Mouse (Mus musculus) hindbrain, embryonic 14.5 days (tissue): ENCODE measurements around the gene Sec14l1. TPM values are rescaled to one million over a fixed set of nuclear protein-coding genes. Genes with fewer than 3 reads are reported as not detected.

Source experiments
- ATAC-seq: fragments of 200-750 bp; cut with Nextera tagmentation; 2 replicates; pipeline ENCODE4 v1.8.0; 2017; ENCODE audit warnings: moderate number of reproducible peaks, mild to moderate bottlenecking, moderate TSS enrichment, moderate library complexity; ENCODE audit not compliant: low FRiP score
- DNase-seq: peaks from one replicate; pipeline ENCODE4 v3.0.0-alpha.2; 2015; ENCODE audit warnings: low spot score
- H3K27ac ChIP-seq: fragments of 300-500 bp; sonication (generic); 2 replicates; pipeline ENCODE4 v1.5.1; 2014; ENCODE audit warnings: mild to moderate bottlenecking, moderate library complexity
- H3K27me3 ChIP-seq: fragments of 300-500 bp; sonication (generic); 2 replicates; pipeline ENCODE4 v1.6.1; 2014; ENCODE audit warnings: mild to moderate bottlenecking, low read length, mixed read lengths; ENCODE audit not compliant: control insufficient read depth, insufficient read depth
- H3K36me3 ChIP-seq: fragments of 300-500 bp; sonication (generic); replicated peaks from 2 replicates; pipeline ENCODE4 v1.6.1; 2014; ENCODE audit not compliant: control insufficient read depth, insufficient read depth
- H3K4me1 ChIP-seq: fragments of 300-500 bp; sonication (generic); replicated peaks from 2 replicates; pipeline ENCODE4 v1.6.1; 2014; ENCODE audit warnings: antibody characterized with exemption, low read length, mixed read lengths; ENCODE audit not compliant: control insufficient read depth, insufficient read depth
- H3K4me2 ChIP-seq: fragments of 300-500 bp; sonication (generic); replicated peaks from 2 replicates; pipeline ENCODE4 v1.6.1; 2014; ENCODE audit warnings: mild to moderate bottlenecking, moderate library complexity
- H3K4me3 ChIP-seq: fragments of 300-500 bp; sonication (generic); replicated peaks from 2 replicates; pipeline ENCODE4 v1.5.1; 2014; ENCODE audit warnings: mild to moderate bottlenecking, low read length
- H3K9ac ChIP-seq: fragments of 300-500 bp; sonication (generic); 2 replicates; pipeline ENCODE4 v1.6.1; 2014
- H3K9me3 ChIP-seq: fragments of 300-500 bp; sonication (generic); 2 replicates; pipeline ENCODE4 v1.6.1; 2016; ENCODE audit warnings: low read length; ENCODE audit not compliant: control insufficient read depth
- WGBS: fragments of 180-500 bp; shearing (Covaris S2); extraction: QIAGEN DNeasy Blood & Tissue Kit; methylation state at CpG from one replicate; pipeline ENCODE4 v1.1.7; 2014; 5-methylcytosine and 5-hydroxymethylcytosine counted together
- polyA plus RNA-seq: library from polyadenylated mRNA; unstranded; fragments of >200 nt; fragmentation: Nextera tagmentation; extraction: Ambion mirVana; gene quantifications from 2 replicates; pipeline ENCODE4 v1.2.1, GENCODE M21; 2014

Gene Sec14l1
- polyA plus RNA-seq, 1 experiment from 2014 or later, result 41.9 TPM

DNA sequence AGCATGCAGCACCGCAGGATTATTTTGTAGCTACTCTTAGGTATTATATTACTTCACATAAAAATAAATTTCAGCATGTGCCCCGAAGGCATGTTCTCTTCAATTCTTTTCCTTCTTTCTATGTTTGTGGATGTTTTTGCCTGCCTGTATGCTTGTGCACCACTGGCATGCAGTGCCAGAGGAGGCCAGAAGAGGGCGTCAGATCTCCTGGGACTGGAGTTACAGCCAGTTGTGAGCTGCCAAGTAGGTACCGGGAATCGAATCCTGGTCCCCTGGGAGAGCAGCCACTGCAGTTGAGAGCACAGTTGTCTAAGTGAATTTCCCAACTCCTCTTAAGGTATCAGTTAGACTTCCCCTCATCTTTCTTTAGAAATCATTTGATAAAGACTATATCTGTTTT is 1.6 kb upstream of the Sec14l1 start:
- H3K27ac ChIP-seq, result no peak overlapping the region

DNA sequence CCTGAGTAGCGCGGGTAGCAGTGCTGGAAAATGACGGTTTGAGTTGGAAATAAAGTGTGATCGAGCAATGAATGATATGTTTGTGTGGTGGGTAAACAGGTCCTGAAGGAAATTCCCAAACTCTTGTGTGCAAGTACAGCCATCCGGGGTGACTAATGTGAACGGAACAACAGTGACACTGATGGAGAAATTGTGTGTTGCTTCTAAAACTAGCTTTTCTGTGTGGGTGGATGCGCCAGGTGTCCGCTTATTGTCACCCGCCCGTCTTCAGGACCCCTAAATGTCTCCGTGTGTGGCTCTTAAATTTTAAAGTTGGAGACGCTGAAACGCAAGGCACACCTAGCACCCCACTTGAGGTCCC is 757 bp upstream of the Sec14l1 start:
- Histone ChIP-seq H3K4me1 (peaks cover 35% of the 10 kb centered on the region), H3K9ac (peak overlapping the region; percentile 61), H3K36me3 (peaks cover 4% of the 10 kb centered on the region; the same call in 1 of the 2 replicates), H3K9me3 (no peaks in the 10 kb centered on the region), H3K27ac (peak overlapping the region; percentile 95), H3K4me3 (peak overlapping the region; percentile 91), H3K27me3 (no peaks in the 10 kb centered on the region), H3K4me2 (peak overlapping the region; percentile 53)
- ATAC-seq (no peak), DNase-seq (no peak)
- WGBS, result 50% methylated on average over 13 of the region's 13 CpGs

More for the DNA sequence above, 1.6 kb upstream of the Sec14l1 start:
- ATAC-seq (no peak), DNase-seq (no peak)
- peaks cover 26% of the 10 kb centered on the region for H3K4me1 ChIP-seq
- no peak overlapping the region for H3K9ac ChIP-seq
- WGBS, result 93% methylated on average over 5 of the region's 5 CpGs
- no peak overlapping the region for H3K4me2 ChIP-seq
- H3K36me3 ChIP-seq, result peaks cover 4% of the 10 kb centered on the region; the same call in 1 of the 2 replicates
- no peaks in the 10 kb centered on the region for H3K9me3 ChIP-seq
- no peaks in the 10 kb centered on the region for H3K27me3 ChIP-seq
- no peak overlapping the region for H3K4me3 ChIP-seq

DNA sequence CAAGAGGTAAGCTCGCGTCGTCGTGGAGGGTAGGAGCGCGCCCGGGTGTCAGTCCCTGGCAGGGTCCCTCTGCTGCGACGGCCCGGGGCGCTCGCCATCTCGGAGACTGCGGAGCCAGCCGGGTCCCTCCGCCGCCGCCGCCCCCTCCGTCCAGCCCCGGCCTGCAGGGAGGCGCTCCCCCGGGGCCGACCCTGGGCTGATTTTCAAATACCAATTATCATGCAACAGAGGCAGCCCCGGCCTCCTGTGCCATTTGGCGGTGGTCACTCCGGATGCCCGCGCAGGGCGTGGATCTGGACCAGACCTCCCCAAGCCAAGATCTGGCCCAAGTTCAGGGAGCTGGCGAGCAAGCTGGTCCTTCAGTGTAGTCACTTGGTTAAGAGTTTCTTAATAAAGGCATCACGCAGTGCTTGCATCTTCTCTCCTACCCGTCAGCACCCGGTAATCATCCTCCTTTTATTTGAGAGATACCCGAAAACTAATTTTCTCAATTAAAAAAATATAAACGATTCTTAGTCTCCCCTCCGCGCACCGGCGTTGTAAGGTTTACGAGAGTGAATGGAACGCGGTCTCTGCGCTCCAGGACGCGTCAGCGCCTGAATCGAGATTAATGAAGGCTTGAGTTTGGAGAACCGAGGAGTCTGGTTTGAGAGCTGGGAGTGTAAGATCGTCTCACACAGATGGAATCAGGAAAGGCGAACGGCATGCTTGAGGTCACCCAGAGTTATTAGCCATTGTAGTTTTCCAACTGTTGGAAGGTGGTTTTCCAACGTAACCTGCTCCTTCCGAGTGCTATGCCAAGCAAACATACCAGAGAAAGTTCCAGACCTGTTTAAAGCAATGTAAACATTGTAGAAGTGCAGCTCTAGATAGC is 615 bp downstream of the Sec14l1 start:
- H3K36me3 ChIP-seq, result peaks cover 8% of the 10 kb centered on the region
- H3K4me2 ChIP-seq, result peak overlapping the region; percentile 75
- peak; percentile 52 for DNase-seq
- no peaks in the 10 kb centered on the region for H3K27me3 ChIP-seq
- H3K4me1 ChIP-seq, result peaks cover 47% of the 10 kb centered on the region
- peak; percentile 74 for ATAC-seq
- peak overlapping the region; percentile 89 for H3K9ac ChIP-seq
- H3K4me3 ChIP-seq, result peak overlapping the region; percentile 91
- H3K27ac ChIP-seq, result peak overlapping the region; percentile 95
- no peaks in the 10 kb centered on the region for H3K9me3 ChIP-seq
- WGBS, result under 1% methylated on average over 50 of the region's 54 CpGs

DNA sequence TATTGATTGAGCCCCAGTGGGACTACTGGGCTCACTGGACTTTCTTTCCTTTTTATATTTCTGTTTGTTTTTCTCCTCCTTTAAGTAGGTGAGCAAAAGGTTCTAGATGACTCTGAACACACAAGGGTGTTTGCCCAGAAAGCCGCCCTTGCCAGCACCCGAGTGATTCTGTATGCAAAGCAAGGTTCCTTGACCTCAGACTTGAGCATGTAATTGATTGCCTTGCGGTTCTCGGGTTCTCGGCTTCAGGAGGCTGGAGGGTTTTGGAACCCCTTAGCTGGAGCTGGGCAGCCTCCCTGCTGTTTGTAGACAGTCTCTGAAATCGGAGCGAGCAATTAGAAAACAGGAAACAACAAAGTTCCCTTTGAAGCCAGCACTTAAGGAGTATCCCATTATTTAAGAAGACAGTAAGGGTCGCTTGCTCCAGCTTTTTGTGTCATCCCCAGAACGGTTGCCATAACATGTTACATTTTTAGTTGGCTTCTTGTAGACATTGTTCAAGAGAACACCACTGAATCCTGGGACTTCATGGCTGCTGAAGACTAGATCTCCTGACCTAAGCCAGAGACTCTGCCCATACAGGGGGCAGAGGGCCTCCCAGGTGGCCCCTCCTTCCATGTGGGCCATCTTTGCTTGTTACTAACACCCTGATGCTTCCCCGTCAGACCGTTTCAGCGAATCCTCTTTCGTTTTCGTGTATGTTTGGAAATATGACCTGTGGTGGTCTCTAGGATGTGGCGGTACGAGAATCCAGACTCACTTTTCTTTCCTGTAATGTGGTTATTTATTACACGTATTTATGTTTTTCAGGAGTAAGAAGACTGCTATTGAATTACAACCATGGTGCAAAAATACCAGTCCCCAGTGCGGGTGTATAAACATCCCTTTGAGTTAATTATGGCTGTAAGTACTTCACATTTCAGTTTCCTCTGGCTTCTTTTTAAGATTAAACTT is 1.7 kb downstream of the Sec14l1 start:
- H3K4me2 ChIP-seq, result peak overlapping the region; percentile 75
- peaks cover 58% of the 10 kb centered on the region for H3K4me1 ChIP-seq
- H3K27ac ChIP-seq, result 0 out of 2 replicates have a peak overlapping the region, but pooled peaks have one; percentile 33
- ATAC-seq, result no peak
- no peaks in the 10 kb centered on the region for H3K9me3 ChIP-seq
- H3K9ac ChIP-seq, result peak overlapping the region; percentile 89
- H3K36me3 ChIP-seq, result peaks cover 9% of the 10 kb centered on the region
- 47% methylated on average over 18 of the region's 18 CpGs for WGBS
- peak overlapping the region; percentile 91 for H3K4me3 ChIP-seq
- no peak for DNase-seq
- H3K27me3 ChIP-seq, result no peaks in the 10 kb centered on the region

DNA sequence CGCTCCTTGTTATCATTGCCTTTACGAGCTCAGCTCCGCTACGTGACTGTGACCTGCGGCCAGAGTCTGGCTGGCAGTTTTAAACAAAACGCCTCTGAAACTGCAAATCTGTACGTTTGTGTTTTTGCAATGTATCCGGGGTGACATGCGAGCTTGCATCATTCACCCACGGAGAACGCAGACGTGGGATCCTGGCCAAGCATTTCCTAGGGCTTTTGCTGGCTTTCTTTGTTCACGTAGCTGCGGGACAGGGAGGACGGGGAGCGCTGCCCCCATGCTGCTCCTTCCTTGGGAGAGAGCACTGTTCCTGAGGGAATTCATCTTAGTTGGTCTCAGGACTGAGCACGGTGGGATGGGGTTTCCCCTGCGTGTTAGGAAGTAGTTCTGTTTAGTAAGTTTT is 2.4 kb downstream of the Sec14l1 start:
- peak overlapping the region; percentile 75 for H3K4me2 ChIP-seq
- 53% methylated on average over 18 of the region's 18 CpGs for WGBS
- no peak overlapping the region for H3K4me3 ChIP-seq
- peak overlapping the region; percentile 28; the same call in 1 of the 2 replicates for H3K9ac ChIP-seq
- DNase-seq, result no peak
- no peaks in the 10 kb centered on the region for H3K9me3 ChIP-seq
- no peak for ATAC-seq
- peaks cover 9% of the 10 kb centered on the region for H3K36me3 ChIP-seq
- H3K27me3 ChIP-seq, result no peaks in the 10 kb centered on the region
- H3K4me1 ChIP-seq, result peaks cover 61% of the 10 kb centered on the region
- peak overlapping the region; percentile 33; the same call in 1 of the 2 replicates for H3K27ac ChIP-seq

DNA sequence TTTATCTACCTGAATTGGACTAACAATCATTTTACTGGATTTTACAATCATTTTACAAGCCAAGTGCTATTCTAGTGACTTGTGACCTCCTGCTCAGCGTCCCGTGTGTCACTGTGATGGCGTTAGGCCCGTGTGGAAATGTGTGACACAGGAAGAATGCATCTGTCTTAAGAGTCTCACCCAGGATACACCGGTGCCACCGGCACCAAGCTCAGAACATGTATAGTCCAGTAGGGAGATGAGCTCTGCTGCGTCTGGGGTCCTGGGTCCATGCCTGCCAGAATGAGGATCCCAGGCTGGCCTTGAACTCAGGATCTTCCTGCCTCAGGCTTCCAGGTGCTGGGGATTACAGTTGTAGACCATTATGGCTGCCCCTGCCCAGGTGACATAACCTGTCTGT is 2.8 kb downstream of the Sec14l1 start:
- Histone ChIP-seq H3K4me3 (no peak overlapping the region), H3K9me3 (no peaks in the 10 kb centered on the region), H3K27me3 (no peaks in the 10 kb centered on the region), H3K27ac (no peak overlapping the region), H3K4me2 (peak overlapping the region; percentile 75; the same call in 1 of the 2 replicates), H3K4me1 (peaks cover 66% of the 10 kb centered on the region), H3K36me3 (peaks cover 9% of the 10 kb centered on the region), H3K9ac (peak overlapping the region; percentile 31; the same call in 1 of the 2 replicates)
- ATAC-seq, result no peak
- 89% methylated on average over 7 of the region's 7 CpGs for WGBS
- DNase-seq, result no peak

DNA sequence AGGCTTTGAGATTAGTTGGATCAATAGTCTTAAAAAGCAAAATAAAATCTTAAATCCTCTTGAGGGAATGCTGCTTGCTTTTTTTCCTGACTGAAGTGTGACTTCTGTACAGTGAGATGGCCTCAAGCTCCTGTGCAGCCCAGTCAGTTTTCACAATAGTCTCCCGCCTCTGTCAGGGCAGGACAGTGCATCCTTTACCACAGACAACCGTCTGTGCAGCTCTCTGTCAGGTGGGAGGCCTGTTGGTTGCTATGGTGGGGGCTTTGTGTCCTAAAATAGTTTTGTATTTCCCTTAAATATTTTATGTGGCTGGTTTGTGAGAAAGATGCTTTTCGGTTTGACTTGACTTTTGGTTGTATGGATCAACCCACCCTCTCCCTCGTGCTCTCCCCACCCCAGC is 3.3 kb downstream of the Sec14l1 start:
- no peaks in the 10 kb centered on the region for H3K9me3 ChIP-seq
- H3K4me3 ChIP-seq, result no peak overlapping the region
- 53% methylated on average over 4 of the region's 4 CpGs for WGBS
- no peak for DNase-seq
- H3K4me1 ChIP-seq, result peaks cover 67% of the 10 kb centered on the region
- 0 out of 2 replicates have a peak overlapping the region, but pooled peaks have one; percentile 4 for H3K4me2 ChIP-seq
- no peak overlapping the region for H3K27ac ChIP-seq
- H3K27me3 ChIP-seq, result no peaks in the 10 kb centered on the region
- H3K9ac ChIP-seq, result no peak overlapping the region
- ATAC-seq, result no peak
- peaks cover 9% of the 10 kb centered on the region for H3K36me3 ChIP-seq

DNA sequence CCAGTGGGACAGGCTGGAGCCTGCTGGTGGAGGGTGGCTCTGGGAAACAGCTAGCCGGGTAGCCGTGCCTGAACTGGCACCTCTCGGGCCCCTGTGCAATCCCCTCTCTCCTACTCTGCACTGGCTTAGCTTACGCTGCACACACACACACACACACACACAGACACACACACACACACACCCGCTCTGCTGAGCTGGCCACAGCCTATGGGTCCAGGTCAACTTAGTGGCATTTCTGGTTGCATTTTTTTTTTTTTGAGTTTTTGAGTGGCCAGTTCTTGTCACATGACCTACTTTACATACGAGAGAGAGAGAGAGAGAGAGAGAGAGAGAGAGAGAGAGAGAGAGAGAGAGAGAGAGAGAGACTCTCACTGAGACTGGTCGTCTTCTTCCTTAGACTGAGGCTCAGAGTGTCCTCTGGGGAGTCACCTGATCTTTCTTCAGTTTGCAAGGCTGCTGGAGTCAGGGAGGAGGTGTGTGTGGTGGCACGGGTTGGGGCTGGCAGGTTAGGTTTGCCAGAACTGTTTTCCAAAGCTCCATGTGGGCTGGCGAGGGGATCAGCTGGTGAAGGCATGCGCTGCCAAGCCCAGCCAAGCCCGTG is 3.9 kb downstream of the Sec14l1 start:
- Histone ChIP-seq H3K9me3 (no peaks in the 10 kb centered on the region), H3K27me3 (no peaks in the 10 kb centered on the region), H3K4me3 (no peak overlapping the region), H3K36me3 (peaks cover 9% of the 10 kb centered on the region), H3K4me2 (0 out of 2 replicates have a peak overlapping the region, but pooled peaks have one; percentile 19), H3K4me1 (peaks cover 71% of the 10 kb centered on the region), H3K27ac (no peak overlapping the region; the same call in 1 of the 2 replicates), H3K9ac (0 out of 2 replicates have a peak overlapping the region, but pooled peaks have one; percentile 14)
- DNase-seq (no peak), ATAC-seq (no peak)
- 35% methylated on average over 11 of the region's 11 CpGs for WGBS
